Mouse (Mus musculus) kidney, postnatal 36 days (tissue): ENCODE measurements around the gene Iffo2.

Experiments used
- DNase-seq, 2 experiments: peaks; one replicate each; pipeline ENCODE4 v3.0.0; 2021 to 2022; ENCODE audit warnings: mixed read lengths in 2 of 2

Gene Iffo2

GRCm38 (mm10) chr4:139611542-139611953 is 81.2 kb downstream of the Iffo2 start:
- DNase-seq: peak; percentile 66 to 91

- DNase-seq: no peak
These were observed 84.3 kb downstream of the Iffo2 start for GRCm38 (mm10) chr4:139614524-139615260.

- DNase-seq: peak; percentile 72 to 77
These were observed 86.1 kb downstream of the Iffo2 start for GRCm38 (mm10) chr4:139616276-139617000.

GRCm38 (mm10) chr4:139617001-139617364 is 86.6 kb downstream of the Iffo2 start:
- peak in 1 of 2 experiments; percentile 49 for DNase-seq

GRCm38 (mm10) chr4:139619765-139620164 is 89.4 kb downstream of the Iffo2 start:
- DNase-seq: no peak

- DNase-seq: peak; percentile 92 to 97
These were observed 92.3 kb downstream of the Iffo2 start, which contains the start of gene Aldh4a1 for GRCm38 (mm10) chr4:139622373-139623282. Gene Aldh4a1 (plus strand): TSS chr4:139622866.

- peak; percentile 36 to 47 for DNase-seq
These were observed 93.2 kb downstream of the Iffo2 start for GRCm38 (mm10) chr4:139623434-139624115.

GRCm38 (mm10) chr4:139624116-139624489 is 93.8 kb downstream of the Iffo2 start:
- DNase-seq: peak; percentile 75 to 91

GRCm38 (mm10) chr4:139624706-139625105 is 94.4 kb downstream of the Iffo2 start:
- DNase-seq: peak; percentile 90

GRCm38 (mm10) chr4:139627361-139627760 is 97.0 kb downstream of the Iffo2 start:
- DNase-seq: no peak

GRCm38 (mm10) chr4:139630171-139630570 is 99.8 kb downstream of the Iffo2 start:
- DNase-seq: peak; percentile 87 to 91

- DNase-seq: peak; percentile 58 to 73
These were observed 100.8 kb downstream of the Iffo2 start for GRCm38 (mm10) chr4:139631141-139631540.

- peak in 1 of 2 experiments; percentile 47 for DNase-seq
These were observed 101.4 kb downstream of the Iffo2 start for GRCm38 (mm10) chr4:139631569-139632253.

- DNase-seq: peak; percentile 70 to 71
These were observed 101.9 kb downstream of the Iffo2 start for GRCm38 (mm10) chr4:139632254-139632580.

GRCm38 (mm10) chr4:139636373-139636772 is 106.0 kb downstream of the Iffo2 start:
- DNase-seq: peak; percentile 50 to 86

GRCm38 (mm10) chr4:139637847-139638246 is 107.5 kb downstream of the Iffo2 start:
- no peak for DNase-seq

- no peak for DNase-seq
These were observed 108.0 kb downstream of the Iffo2 start for GRCm38 (mm10) chr4:139638356-139638755.

- peak; percentile 36 to 44 for DNase-seq
These were observed 109.5 kb downstream of the Iffo2 start for GRCm38 (mm10) chr4:139639801-139640200.

- no peak for DNase-seq
These were observed 110.0 kb downstream of the Iffo2 start for GRCm38 (mm10) chr4:139640333-139640732.

- no peak for DNase-seq
These were observed 110.4 kb downstream of the Iffo2 start for GRCm38 (mm10) chr4:139640775-139641174.

- DNase-seq: no peak
These were observed 111.6 kb downstream of the Iffo2 start for GRCm38 (mm10) chr4:139641829-139642425.
